Mouse (Mus musculus): ENCODE data around the gene Zcchc14. TPM values are rescaled to one million over a fixed set of nuclear protein-coding genes. Genes with fewer than 3 reads are reported as not detected.

Zcchc14 gene
- polyA plus RNA-seq, 1 experiment = 37.0 TPM

- no peak for TF ChIP-seq POLR2A (IDR thresholded peaks at IDR 0.05; ENCODE audit: borderline replicate concordance, insufficient read depth, low read length)
- no peak for TF ChIP-seq CTCF (IDR thresholded peaks at IDR 0.05; ENCODE audit: borderline replicate concordance, insufficient read depth, low read depth, low read length)
- WGBS = 89% methylated on average over 18 of the region's 18 CpGs
- no peak for DNase-seq
- no peaks in the 10 kb centered on the region for H3K27me3 ChIP-seq (ENCODE audit: control insufficient read depth, insufficient read depth, low read length)
- no peak overlapping the region for H3K4me3 ChIP-seq (replicated peaks; ENCODE audit: insufficient read depth, low read depth, low read length)
- no peak overlapping the region for H3K27ac ChIP-seq (ENCODE audit: insufficient read depth, low read length)
- H3K4me1 ChIP-seq (ENCODE audit: control insufficient read depth, insufficient read depth, low read length) = peaks cover 8% of the 10 kb centered on the region
Observed at GRCm38 (mm10) chr8:121661631-121662357, 9.1 kb upstream of the Zcchc14 start.

- Histone ChIP-seq H3K4me3 (replicated peaks; ENCODE audit: insufficient read depth, low read depth, low read length) (no peak overlapping the region), H3K27me3 (ENCODE audit: control insufficient read depth, insufficient read depth, low read length) (no peaks in the 10 kb centered on the region), H3K27ac (ENCODE audit: insufficient read depth, low read length) (no peak overlapping the region), H3K4me1 (ENCODE audit: control insufficient read depth, insufficient read depth, low read length) (peaks cover 8% of the 10 kb centered on the region)
- 16% methylated on average over 15 of the region's 15 CpGs for WGBS
- peak; percentile 48 to 65 for DNase-seq
- TF ChIP-seq POLR2A (IDR thresholded peaks at IDR 0.05; ENCODE audit: borderline replicate concordance, insufficient read depth, low read length) = no peak
- no peak for TF ChIP-seq CTCF (IDR thresholded peaks at IDR 0.05; ENCODE audit: borderline replicate concordance, insufficient read depth, low read depth, low read length)
Observed at GRCm38 (mm10) chr8:121660602-121661001, 7.9 kb upstream of the Zcchc14 start.

- WGBS = 50% methylated on average over 14 of the region's 14 CpGs
- TF ChIP-seq CTCF (IDR thresholded peaks at IDR 0.05; ENCODE audit: borderline replicate concordance, insufficient read depth, low read depth, low read length) (no peak), POLR2A (IDR thresholded peaks at IDR 0.05; ENCODE audit: borderline replicate concordance, insufficient read depth, low read length) (no peak)
- H3K4me1 ChIP-seq (ENCODE audit: control insufficient read depth, insufficient read depth, low read length) = peaks cover 19% of the 10 kb centered on the region
- H3K4me3 ChIP-seq (replicated peaks; ENCODE audit: insufficient read depth, low read depth, low read length) = no peak overlapping the region
- H3K27ac ChIP-seq (ENCODE audit: insufficient read depth, low read length) = peak overlapping the region; percentile 76
- H3K27me3 ChIP-seq (ENCODE audit: control insufficient read depth, insufficient read depth, low read length) = no peaks in the 10 kb centered on the region
- no peak for DNase-seq
Observed at GRCm38 (mm10) chr8:121654966-121655494, 2.3 kb upstream of the Zcchc14 start.

GRCm38 (mm10) chr8:121654131-121654530 is 1.4 kb upstream of the Zcchc14 start:
- no peak for TF ChIP-seq POLR2A (IDR thresholded peaks at IDR 0.05; ENCODE audit: borderline replicate concordance, insufficient read depth, low read length)
- TF ChIP-seq CTCF (IDR thresholded peaks at IDR 0.05; ENCODE audit: borderline replicate concordance, insufficient read depth, low read depth, low read length) = no peak
- H3K4me1 ChIP-seq (ENCODE audit: control insufficient read depth, insufficient read depth, low read length) = peaks cover 21% of the 10 kb centered on the region
- H3K4me3 ChIP-seq (replicated peaks; ENCODE audit: insufficient read depth, low read depth, low read length) = peak overlapping the region; percentile 71
- WGBS = 53% methylated on average over 4 of the region's 4 CpGs
- DNase-seq = peak in 1 of 2 experiments; percentile 46
- peak overlapping the region; percentile 97 for H3K27ac ChIP-seq (ENCODE audit: insufficient read depth, low read length)
- no peaks in the 10 kb centered on the region for H3K27me3 ChIP-seq (ENCODE audit: control insufficient read depth, insufficient read depth, low read length)

- WGBS = under 1% methylated on average over 31 of the region's 31 CpGs
- DNase-seq = peak in 1 of 2 experiments; percentile 80
- H3K4me1 ChIP-seq (ENCODE audit: control insufficient read depth, insufficient read depth, low read length) = peaks cover 24% of the 10 kb centered on the region
- no peak for TF ChIP-seq CTCF (IDR thresholded peaks at IDR 0.05; ENCODE audit: borderline replicate concordance, insufficient read depth, low read depth, low read length)
- TF ChIP-seq POLR2A (IDR thresholded peaks at IDR 0.05; ENCODE audit: borderline replicate concordance, insufficient read depth, low read length) = no peak; the same call in 1 of the 2 replicates
- no peaks in the 10 kb centered on the region for H3K27me3 ChIP-seq (ENCODE audit: control insufficient read depth, insufficient read depth, low read length)
- peak overlapping the region; percentile 97 for H3K27ac ChIP-seq (ENCODE audit: insufficient read depth, low read length)
- peak overlapping the region; percentile 71 for H3K4me3 ChIP-seq (replicated peaks; ENCODE audit: insufficient read depth, low read depth, low read length)
Observed at GRCm38 (mm10) chr8:121653340-121654019, 779 bp upstream of the Zcchc14 start.

GRCm38 (mm10) chr8:121651874-121652361 is 783 bp downstream of the Zcchc14 start:
- TF ChIP-seq POLR2A (IDR thresholded peaks at IDR 0.05; ENCODE audit: borderline replicate concordance, insufficient read depth, low read length) (0 out of 2 replicates have a peak, but pooled peaks have one; percentile 12), CTCF (IDR thresholded peaks at IDR 0.05; ENCODE audit: borderline replicate concordance, insufficient read depth, low read depth, low read length) (no peak)
- Histone ChIP-seq H3K27me3 (ENCODE audit: control insufficient read depth, insufficient read depth, low read length) (no peaks in the 10 kb centered on the region), H3K27ac (ENCODE audit: insufficient read depth, low read length) (peak overlapping the region; percentile 87), H3K4me3 (replicated peaks; ENCODE audit: insufficient read depth, low read depth, low read length) (peak overlapping the region; percentile 68), H3K4me1 (ENCODE audit: control insufficient read depth, insufficient read depth, low read length) (peaks cover 36% of the 10 kb centered on the region)
- WGBS = under 1% methylated on average over 45 of the region's 56 CpGs
- DNase-seq = peak; percentile 81 to 82

- 2% methylated on average over 47 of the region's 47 CpGs for WGBS
- Histone ChIP-seq H3K4me3 (replicated peaks; ENCODE audit: insufficient read depth, low read depth, low read length) (peak overlapping the region; percentile 68), H3K27me3 (ENCODE audit: control insufficient read depth, insufficient read depth, low read length) (no peaks in the 10 kb centered on the region), H3K27ac (ENCODE audit: insufficient read depth, low read length) (peak overlapping the region; percentile 87), H3K4me1 (ENCODE audit: control insufficient read depth, insufficient read depth, low read length) (peaks cover 37% of the 10 kb centered on the region)
- DNase-seq = no peak
- TF ChIP-seq CTCF (IDR thresholded peaks at IDR 0.05; ENCODE audit: borderline replicate concordance, insufficient read depth, low read depth, low read length) = no peak
- no peak for TF ChIP-seq POLR2A (IDR thresholded peaks at IDR 0.05; ENCODE audit: borderline replicate concordance, insufficient read depth, low read length)
Observed at GRCm38 (mm10) chr8:121651308-121651873, 1.3 kb downstream of the Zcchc14 start.
